Mouse (Mus musculus): ENCODE data around the gene Mutyh. TPM values are rescaled to one million over a fixed set of nuclear protein-coding genes. Genes with fewer than 3 reads are reported as not detected.

The Mutyh gene
- polyA plus RNA-seq (2014; fragmentation: Illumina TruSeq; extraction: RNeasy Lipid Tissue Mini Kit (QIAGEN cat#74804); ENCODE audit: low read depth, low replicate concordance) = 6.7 TPM

GRCm38 (mm10) chr4:116807197-116808129 is at the start of gene Mutyh, which contains the start of gene Toe1:
TSS of gene Mutyh (plus strand) at chr4:116807723.
TSS of gene Toe1 (minus strand) at chr4:116807640.

GRCm38 (mm10) chr4:116821694-116822016 is 14.1 kb downstream of the Mutyh start, which contains the start of gene Hpdl:
TSS of gene Hpdl (minus strand) at chr4:116821707.

Other genes starting within 250 kb of the Mutyh start
- gene Ccdc17, start 211.1 kb upstream of the Mutyh start, polyA plus RNA-seq (2014; fragmentation: Illumina TruSeq; extraction: RNeasy Lipid Tissue Mini Kit (QIAGEN cat#74804); ENCODE audit: low read depth, low replicate concordance) = 15.1 TPM
- 36.5 TPM for gene Nasp, start 179.8 kb upstream of the Mutyh start, polyA plus RNA-seq (2014; fragmentation: Illumina TruSeq; extraction: RNeasy Lipid Tissue Mini Kit (QIAGEN cat#74804); ENCODE audit: low read depth, low replicate concordance)
- gene Akr1a1, start 156.0 kb upstream of the Mutyh start, polyA plus RNA-seq (2014; fragmentation: Illumina TruSeq; extraction: RNeasy Lipid Tissue Mini Kit (QIAGEN cat#74804); ENCODE audit: low read depth, low replicate concordance) = 798 TPM
- 770 TPM for gene Prdx1, start 122.2 kb upstream of the Mutyh start, polyA plus RNA-seq (2014; fragmentation: Illumina TruSeq; extraction: RNeasy Lipid Tissue Mini Kit (QIAGEN cat#74804); ENCODE audit: low read depth, low replicate concordance)
- gene Mmachc, start 99.3 kb upstream of the Mutyh start, polyA plus RNA-seq (2014; fragmentation: Illumina TruSeq; extraction: RNeasy Lipid Tissue Mini Kit (QIAGEN cat#74804); ENCODE audit: low read depth, low replicate concordance) = 22.1 TPM
- 15.4 TPM for gene Ccdc163, start 99.2 kb upstream of the Mutyh start, polyA plus RNA-seq (2014; fragmentation: Illumina TruSeq; extraction: RNeasy Lipid Tissue Mini Kit (QIAGEN cat#74804); ENCODE audit: low read depth, low replicate concordance)
- 12.5 TPM for gene Tesk2, start 86.8 kb upstream of the Mutyh start, polyA plus RNA-seq (2014; fragmentation: Illumina TruSeq; extraction: RNeasy Lipid Tissue Mini Kit (QIAGEN cat#74804); ENCODE audit: low read depth, low replicate concordance)
- gene Toe1, start 83 bp upstream of the Mutyh start, polyA plus RNA-seq (2014; fragmentation: Illumina TruSeq; extraction: RNeasy Lipid Tissue Mini Kit (QIAGEN cat#74804); ENCODE audit: low read depth, low replicate concordance) = 45.2 TPM
- 47.0 TPM for gene Hpdl, start 14.0 kb downstream of the Mutyh start, polyA plus RNA-seq (2014; fragmentation: Illumina TruSeq; extraction: RNeasy Lipid Tissue Mini Kit (QIAGEN cat#74804); ENCODE audit: low read depth, low replicate concordance)
- 3.0 TPM for gene Zswim5, start 69.7 kb downstream of the Mutyh start, polyA plus RNA-seq (2014; fragmentation: Illumina TruSeq; extraction: RNeasy Lipid Tissue Mini Kit (QIAGEN cat#74804); ENCODE audit: low read depth, low replicate concordance)
- gene Urod, start 186.7 kb downstream of the Mutyh start, polyA plus RNA-seq (2014; fragmentation: Illumina TruSeq; extraction: RNeasy Lipid Tissue Mini Kit (QIAGEN cat#74804); ENCODE audit: low read depth, low replicate concordance) = 123 TPM
- 19.9 TPM for gene Hectd3, start 187.6 kb downstream of the Mutyh start, polyA plus RNA-seq (2014; fragmentation: Illumina TruSeq; extraction: RNeasy Lipid Tissue Mini Kit (QIAGEN cat#74804); ENCODE audit: low read depth, low replicate concordance)
- 23.1 TPM for gene Eif2b3, start 211.7 kb downstream of the Mutyh start, polyA plus RNA-seq (2014; fragmentation: Illumina TruSeq; extraction: RNeasy Lipid Tissue Mini Kit (QIAGEN cat#74804); ENCODE audit: low read depth, low replicate concordance)